Mouse (Mus musculus) kidney, adult 2 months (tissue): ENCODE measurements around the gene Lzts3.

ENCODE experiments used
- CTCF ChIP-seq: fragments of 200-500 bp; conservative IDR thresholded peaks from 2 replicates; pipeline ENCODE4 v1.5.1; 2011; ENCODE audit warnings: low read depth, mild to moderate bottlenecking, control low read depth, low read length, moderate library complexity, mixed read lengths; ENCODE audit not compliant: insufficient read depth, insufficient read length
- POLR2A ChIP-seq: fragments of 200-500 bp; IDR thresholded peaks from one replicate; pipeline ENCODE4 v1.6.1; 2011; ENCODE audit warnings: low read depth, low read length, control low read depth

- no peak for TF ChIP-seq POLR2A
- no peak for TF ChIP-seq CTCF
Observed at GRCm38 (mm10) chr2:130656536-130656935, 13.9 kb upstream of the Lzts3 start.
